Mouse (Mus musculus) ES-E14 (cell line): ENCODE measurements around the gene Dmac1.

Experiments
- HCFC1 ChIP-seq: IDR thresholded peaks from 2 replicates; pipeline ENCODE4 v1.6.1; 2012; ENCODE audit warnings: low read length, inconsistent platforms, borderline replicate concordance; ENCODE audit not compliant: insufficient read depth
- MAFK ChIP-seq: IDR thresholded peaks from 2 replicates; pipeline ENCODE4 v1.6.1; 2014; ENCODE audit warnings: mild to moderate bottlenecking, low read depth, low read length, inconsistent platforms; ENCODE audit not compliant: insufficient read depth
- ZC3H11A ChIP-seq: IDR thresholded peaks from 2 replicates; pipeline ENCODE4 v1.6.1; 2012; ENCODE audit warnings: low read depth, mild to moderate bottlenecking, inconsistent platforms, low read length, borderline replicate concordance

- TF ChIP-seq MAFK (no peak), HCFC1 (no peak), ZC3H11A (no peak)
Measured at GRCm38 (mm10) chr4:75277467-75278196, 473 bp downstream of the Dmac1 start.
